Mouse (Mus musculus) bone marrow macrophage, adult 2 months (primary cell): Measurements from ENCODE around the gene Sesn1. TPM values are rescaled to one million over a fixed set of nuclear protein-coding genes. Genes with fewer than 3 reads are reported as not detected.

Source experiments
- H3K27ac ChIP-seq: 2 replicates; pipeline ENCODE4 v1.5.1; 2012; ENCODE audit warnings: low read depth, low read length; ENCODE audit not compliant: insufficient read depth
- H3K4me1 ChIP-seq: 2 replicates; pipeline ENCODE4 v1.6.1; 2012; ENCODE audit warnings: low read length; ENCODE audit not compliant: control insufficient read depth, insufficient read depth
- H3K4me3 ChIP-seq: 2 replicates; pipeline ENCODE4 v1.5.1; 2012; ENCODE audit warnings: mild to moderate bottlenecking, low read length, moderate library complexity; ENCODE audit not compliant: insufficient read depth
- CTCF ChIP-seq: IDR thresholded peaks from 2 replicates; pipeline ENCODE4 v1.5.1; 2012; ENCODE audit warnings: low read depth, mild to moderate bottlenecking, low read length, moderate library complexity
- POLR2A ChIP-seq: IDR thresholded peaks from 2 replicates; pipeline ENCODE4 v1.6.1; 2012; ENCODE audit warnings: mild to moderate bottlenecking, low read depth, low read length, borderline replicate concordance
- polyA plus RNA-seq: library from polyadenylated mRNA; stranded (reverse); fragments of >200 nt; gene quantifications from 2 replicates; pipeline ENCODE4 v1.2.4, GENCODE M21; 2012; ENCODE audit not compliant: missing spikeins, insufficient read depth, insufficient read length

Gene Sesn1
- polyA plus RNA-seq, 1 experiment: 238 TPM

- peak overlapping the region; percentile 95 for H3K27ac ChIP-seq
- no peak overlapping the region for H3K4me3 ChIP-seq
- TF ChIP-seq POLR2A: no peak
- H3K4me1 ChIP-seq: peaks cover 55% of the 10 kb centered on the region
Observed at GRCm38 (mm10) chr10:41881438-41881837, 71.7 kb downstream of the Sesn1 start.

GRCm38 (mm10) chr10:41883741-41884575 lies 74.2 kb downstream of the Sesn1 start:
- TF ChIP-seq POLR2A (no peak), CTCF (no peak)
- no peak overlapping the region for H3K4me3 ChIP-seq

GRCm38 (mm10) chr10:41887080-41887821 lies 77.5 kb downstream of the Sesn1 start:
- peak overlapping the region; percentile 79 for H3K4me3 ChIP-seq
- TF ChIP-seq POLR2A (no peak), CTCF (no peak)
- peaks cover 38% of the 10 kb centered on the region for H3K4me1 ChIP-seq
- peak overlapping the region; percentile 88 for H3K27ac ChIP-seq

More at GRCm38 (mm10) chr10:41883741-41884575, 74.2 kb downstream of the Sesn1 start:
- peaks cover 52% of the 10 kb centered on the region for H3K4me1 ChIP-seq
- peak overlapping the region; percentile 99 for H3K27ac ChIP-seq

DNA sequence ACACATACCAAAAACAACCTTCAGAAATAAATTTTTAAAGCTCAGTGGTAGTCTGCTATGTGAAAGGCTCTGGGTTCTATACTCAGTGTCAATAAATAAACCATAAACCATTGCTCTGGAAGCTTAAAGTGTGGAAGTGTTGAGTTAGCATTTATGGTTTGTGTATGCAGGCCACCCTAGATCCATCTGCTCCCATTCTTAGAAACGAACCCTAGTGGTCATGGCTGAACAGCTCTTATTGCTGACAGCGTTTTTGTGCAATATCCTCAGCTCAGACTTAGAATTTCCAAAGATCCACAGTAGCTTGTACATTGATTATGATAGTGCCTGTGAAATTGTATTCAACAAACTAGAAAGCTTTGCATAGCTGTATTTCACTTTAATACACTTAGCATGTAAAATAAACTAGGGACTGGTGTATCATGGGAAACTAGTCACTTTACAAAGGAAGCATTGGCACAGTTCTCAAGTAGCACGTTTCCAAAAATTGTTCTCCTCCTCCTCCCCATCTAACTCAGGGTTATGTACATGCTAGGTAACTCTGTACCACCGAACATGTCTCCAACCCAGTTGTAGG lies 78.7 kb downstream of the Sesn1 start:
- Histone ChIP-seq H3K4me3 (peak overlapping the region; percentile 68), H3K4me1 (peaks cover 39% of the 10 kb centered on the region), H3K27ac (peak overlapping the region; percentile 88)
- no peak for TF ChIP-seq CTCF
- no peak for TF ChIP-seq POLR2A

GRCm38 (mm10) chr10:41889566-41889965 lies 79.8 kb downstream of the Sesn1 start:
- Histone ChIP-seq H3K27ac (no peak overlapping the region), H3K4me1 (peaks cover 39% of the 10 kb centered on the region), H3K4me3 (peak overlapping the region; percentile 78)
- TF ChIP-seq POLR2A (no peak), CTCF (no peak)

- TF ChIP-seq CTCF: no peak
- TF ChIP-seq POLR2A: no peak
- Histone ChIP-seq H3K4me3 (peak overlapping the region; percentile 27), H3K27ac (no peak overlapping the region), H3K4me1 (peaks cover 34% of the 10 kb centered on the region)
Observed at GRCm38 (mm10) chr10:41890537-41890936, 80.8 kb downstream of the Sesn1 start.

DNA sequence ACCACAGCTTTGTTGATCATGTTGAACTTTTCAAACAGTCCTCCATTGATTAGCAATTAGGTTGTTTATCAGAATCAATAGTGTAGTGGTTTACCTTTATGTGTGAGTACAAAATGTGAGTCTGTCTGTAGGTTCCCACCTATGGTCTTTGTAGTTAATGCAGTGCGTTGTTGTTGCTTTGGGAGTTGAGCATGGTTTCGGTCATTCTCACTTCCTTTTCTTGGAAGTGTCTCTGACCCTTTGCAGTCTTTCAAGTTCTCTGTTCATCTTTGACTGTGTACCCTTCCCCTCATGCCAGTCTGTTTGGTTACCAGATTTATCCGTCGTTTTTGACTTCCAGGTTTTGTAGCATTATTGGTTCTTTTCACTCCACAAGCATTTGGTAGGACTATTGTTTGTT lies 81.6 kb downstream of the Sesn1 start:
- TF ChIP-seq CTCF (no peak), POLR2A (no peak)
- Histone ChIP-seq H3K4me3 (no peak overlapping the region), H3K27ac (peak overlapping the region; percentile 2; the same call in 1 of the 2 replicates), H3K4me1 (peaks cover 39% of the 10 kb centered on the region)

DNA sequence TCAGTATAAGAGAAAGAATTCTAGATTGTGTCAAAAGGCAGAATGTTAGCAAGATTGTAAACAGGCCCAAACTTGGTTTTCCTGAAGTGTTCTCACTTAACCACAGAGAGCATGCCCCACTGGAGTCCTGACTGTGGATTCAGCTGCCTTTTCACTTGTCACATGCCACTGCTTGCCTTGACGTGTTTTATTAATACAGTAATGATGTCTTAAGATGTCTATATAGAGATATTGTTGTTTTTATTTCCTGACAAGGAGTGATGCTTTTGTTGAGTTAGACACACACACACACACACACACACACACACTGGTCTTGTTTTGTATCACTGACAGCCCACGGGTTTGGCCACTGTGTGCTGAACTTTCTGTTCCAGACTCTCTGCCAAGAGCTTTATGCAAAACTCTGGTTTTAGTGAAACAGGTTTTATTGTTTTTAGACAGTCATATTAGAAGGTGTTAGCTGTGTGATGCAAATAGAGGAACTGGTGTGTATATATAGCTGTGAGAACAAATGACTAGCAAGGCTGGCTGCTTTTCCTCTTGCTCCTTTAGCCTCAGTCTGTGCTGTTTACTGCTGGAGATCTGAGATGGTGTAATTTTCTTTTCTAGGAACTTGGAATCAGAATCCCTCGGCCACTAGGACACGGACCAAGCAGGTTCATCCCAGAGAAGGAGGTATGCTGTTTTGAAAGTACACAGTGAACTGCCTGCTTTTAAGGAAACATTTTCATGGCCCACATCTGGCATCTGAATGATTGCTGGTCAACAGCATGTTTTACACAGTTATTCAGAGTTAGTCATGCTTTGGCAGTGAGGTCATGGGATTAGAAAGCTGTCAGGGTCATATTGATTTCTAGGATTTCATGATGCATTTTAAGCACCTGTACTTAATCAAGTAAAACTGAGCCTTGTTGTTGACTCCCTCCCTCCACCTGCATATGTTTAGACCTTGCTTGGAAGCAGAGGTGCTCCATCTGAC lies 84.0 kb downstream of the Sesn1 start:
- Histone ChIP-seq H3K27ac (peak overlapping the region; percentile 61), H3K4me1 (peaks cover 35% of the 10 kb centered on the region), H3K4me3 (peak overlapping the region; percentile 9; the same call in 1 of the 2 replicates)
- TF ChIP-seq CTCF: no peak
- TF ChIP-seq POLR2A: no peak

GRCm38 (mm10) chr10:41896425-41896824 lies 86.7 kb downstream of the Sesn1 start:
- Histone ChIP-seq H3K4me3 (no peak overlapping the region), H3K27ac (0 out of 2 replicates have a peak overlapping the region, but pooled peaks have one; percentile 7), H3K4me1 (peaks cover 25% of the 10 kb centered on the region)
- TF ChIP-seq POLR2A (no peak), CTCF (no peak)
